Mouse (Mus musculus): ENCODE data around the gene Gm10401. TPM values are rescaled to one million over a fixed set of nuclear protein-coding genes. Genes with fewer than 3 reads are reported as not detected.

The Gm10401 gene
- not detected for total RNA-seq (2023)

GRCm38 (mm10) chr5:115098195-115098594 is at the start of gene Gm10401:
TSS of gene Gm10401 (minus strand) at chr5:115098295.

GRCm38 (mm10) chr5:115134234-115135165 is 36.4 kb upstream of the Gm10401 start, which contains the start of gene Unc119b:
TSS of gene Unc119b (minus strand) at chr5:115134975.

GRCm38 (mm10) chr5:115118961-115119570 is 21.0 kb upstream of the Gm10401 start, which contains the start of gene Acads:
TSS of gene Acads (minus strand) at chr5:115119346.

Other genes with a start within 250 kb of the Gm10401 start
- gene 4930519G04Rik, start 244.6 kb downstream of the Gm10401 start, total RNA-seq (2023): not detected
- gene Gm9936, start 239.6 kb downstream of the Gm10401 start, total RNA-seq (2023): not detected
- gene Oasl2, start 201.4 kb downstream of the Gm10401 start, total RNA-seq (2023): 1 to 10 TPM; 4.9 to 9.6 TPM
- 1 to 10 TPM; 3.2 TPM for gene Oasl1, start 175.1 kb downstream of the Gm10401 start, total RNA-seq (2023)
- gene 2210016L21Rik, start 156.1 kb downstream of the Gm10401 start, total RNA-seq (2023): 10 to 100 TPM; 33.9 to 35.1 TPM
- gene Hnf1a, start 127.2 kb downstream of the Gm10401 start, total RNA-seq (2023): not detected
- 10 to 100 TPM; 65.3 to 67.6 TPM for gene Sppl3, start 87.2 kb downstream of the Gm10401 start, total RNA-seq (2023)
- 10 to 100 TPM; 28.8 to 33.1 TPM for gene Acads, start 21.1 kb upstream of the Gm10401 start, total RNA-seq (2023)
- 10 to 100 TPM; 29.4 to 36.9 TPM for gene Unc119b, start 36.7 kb upstream of the Gm10401 start, total RNA-seq (2023)
- 10 to 100 TPM; 80.2 to 90.7 TPM for gene Mlec, start 59.9 kb upstream of the Gm10401 start, total RNA-seq (2023)
- 1 to 10 TPM in 1 of 2 experiments, not detected in 1; 1.0 TPM for gene Cabp1, start 96.1 kb upstream of the Gm10401 start, total RNA-seq (2023)
- 10 to 100 TPM; 75.4 to 98.4 TPM for gene Pop5, start 137.5 kb upstream of the Gm10401 start, total RNA-seq (2023)
- 100 to 1,000 TPM; 151 to 153 TPM for gene Rnf10, start 174.6 kb upstream of the Gm10401 start, total RNA-seq (2023)
- gene Coq5, start 181.4 kb upstream of the Gm10401 start, total RNA-seq (2023): 10 to 100 TPM; 23.3 to 27.3 TPM
- gene Dynll1, start 202.7 kb upstream of the Gm10401 start, total RNA-seq (2023): 100 to 1,000 TPM; 250 to 284 TPM
- 10 to 100 TPM; 39.9 to 45.1 TPM for gene Srsf9, start 228.9 kb upstream of the Gm10401 start, total RNA-seq (2023)
- 1 to 10 TPM; 4.7 to 8.2 TPM for gene Gatc, start 242.9 kb upstream of the Gm10401 start, total RNA-seq (2023)
- 10 to 100 TPM; 18.7 to 20.7 TPM for gene Triap1, start 242.9 kb upstream of the Gm10401 start, total RNA-seq (2023)